In genomic region chr17:35701978-35702461, GRCm38 (mm10) we compare ENCODE assay signal across 8 mouse cellular contexts. TPM values are rescaled to one million over a fixed set of nuclear protein-coding genes. Genes with fewer than 3 reads are reported as not detected.
DNase-seq lines count a peak whose midpoint lies in the region; TF ChIP-seq lines count a peak whose summit lies in the region.

No protein-coding gene starts in this region.

- H3K27me3 ChIP-seq in cerebellum, adult 2 months (ENCODE audit: control insufficient read depth, insufficient read depth, low read length), result no peaks in the 10 kb centered on the region
- no peaks in the 10 kb centered on the region for H3K27me3 ChIP-seq in small intestine, adult 2 months (ENCODE audit: control insufficient read depth, insufficient read depth, low read length)

- peak overlapping the region; percentile 88 for H3K4me3 ChIP-seq in cerebellum, adult 2 months (replicated peaks; ENCODE audit: insufficient read depth, low read depth, low read length)
- peak overlapping the region; percentile 43 for H3K4me3 ChIP-seq in lung, adult 2 months (replicated peaks; ENCODE audit: extremely low read depth, low read depth, low read length)
- peak overlapping the region; percentile 90 for H3K4me3 ChIP-seq in small intestine, adult 2 months (ENCODE audit: low read depth, low read length)

- no peak for TF ChIP-seq CTCF in cerebellum, adult 2 months (IDR thresholded peaks at IDR 0.05; ENCODE audit: borderline replicate concordance, insufficient read depth, low read depth, low read length)
- no peak for TF ChIP-seq CTCF in lung, adult 2 months (IDR thresholded peaks at IDR 0.05; ENCODE audit: insufficient read depth, low read length)
- TF ChIP-seq CTCF in small intestine, adult 2 months (IDR thresholded peaks at IDR 0.05; ENCODE audit: extremely low read depth, insufficient read length, insufficient replicate concordance, low read depth, low read length), result no peak

- whole genome bisulfite sequencing in cerebellum, adult 2 months, result 9% methylated on average over 16 of the region's 16 CpGs
- 15% methylated on average over 16 of the region's 16 CpGs for WGBS in lung, adult 2 months
- 8% methylated on average over 16 of the region's 16 CpGs for WGBS in small intestine, adult 2 months

- intact Hi-C loops in gastrocnemius, postnatal 14 days (cut with DNase I; ENCODE audit: low total_unique reads), result no loop called here

- peak; percentile 89 for DNase-seq in Muller cell, postnatal 12 days (ENCODE audit: inconsistent ontology term)
- DNase-seq in cerebellum, adult 2 months, result peak; percentile 74 to 75
- peak; percentile 58 for DNase-seq in gastrocnemius, postnatal 14 days
- peak; percentile 86 for DNase-seq in kidney, adult 18-20 months
- DNase-seq in lung, adult 2 months, result peak; percentile 62
- no peak for DNase-seq in left cerebral cortex, adult 9 months (ENCODE audit: low spot score in 2 of 2)
- no peak for DNase-seq in spleen, postnatal 36 days (ENCODE audit: low spot score in 2 of 2)

- H3K27ac ChIP-seq in cerebellum, adult 2 months (ENCODE audit: insufficient read depth, low read length), result peak overlapping the region; percentile 87
- peak overlapping the region; percentile 80; the same call in 1 of the 2 replicates for H3K27ac ChIP-seq in small intestine, adult 2 months (ENCODE audit: insufficient read depth, low read depth, low read length)

- peak; percentile 27; the same call in 1 of the 2 replicates for TF ChIP-seq POLR2A in cerebellum, adult 2 months (IDR thresholded peaks at IDR 0.05; ENCODE audit: borderline replicate concordance, insufficient read depth, low read length)
- TF ChIP-seq POLR2A in lung, adult 2 months (IDR thresholded peaks at IDR 0.05; ENCODE audit: borderline replicate concordance, extremely low read depth, low read depth, low read length), result no peak
- no peak for TF ChIP-seq POLR2A in small intestine, adult 2 months (IDR thresholded peaks at IDR 0.05; ENCODE audit: low read depth, low read length)

- no peaks in the 10 kb centered on the region for H3K36me3 ChIP-seq in small intestine, adult 2 months (ENCODE audit: control insufficient read depth, insufficient read depth, low read length)

- H3K4me1 ChIP-seq in cerebellum, adult 2 months (ENCODE audit: control insufficient read depth, insufficient read depth, low read length), result peaks cover 29% of the 10 kb centered on the region
- peaks cover 2% of the 10 kb centered on the region for H3K4me1 ChIP-seq in lung, adult 2 months (ENCODE audit: control insufficient read depth, insufficient read depth, low read length)
- peaks cover 28% of the 10 kb centered on the region for H3K4me1 ChIP-seq in small intestine, adult 2 months (ENCODE audit: control insufficient read depth, insufficient read depth, insufficient read length, low read length)

RNA-seq across cellular contexts. Expression of gene Ddr1, which starts 2.4 kb away (rescaled TPM):
- polyA plus RNA-seq in cerebellum, adult 2 months (2012; rRNA removed), result 76.7 and 76.9 TPM in 2 replicates
- 10 to 100 TPM; 20.3 to 23.4 TPM for total RNA-seq in gastrocnemius, postnatal 14 days (2021)
- 63.9 and 66.2 TPM in 2 replicates for polyA plus RNA-seq in lung, adult 2 months (2012; rRNA removed)
- 51.9 and 76.9 TPM in 2 replicates for polyA plus RNA-seq in small intestine, adult 2 months (2012; rRNA removed)

RNA-seq across cellular contexts. Expression of gene Gtf2h4, which starts 28.5 kb away (rescaled TPM):
- polyA plus RNA-seq in cerebellum, adult 2 months (2012; rRNA removed), result 30.7 and 34.8 TPM in 2 replicates
- 10 to 100 TPM; 16.1 to 19.4 TPM for total RNA-seq in gastrocnemius, postnatal 14 days (2021)
- polyA plus RNA-seq in lung, adult 2 months (2012; rRNA removed), result 21.3 and 22.5 TPM in 2 replicates
- polyA plus RNA-seq in small intestine, adult 2 months (2012; rRNA removed), result 11.0 and 17.2 TPM in 2 replicates

RNA-seq across cellular contexts. Expression of gene Vars2, which starts 34.6 kb away (rescaled TPM):
- polyA plus RNA-seq in cerebellum, adult 2 months (2012; rRNA removed), result 35.5 and 35.9 TPM in 2 replicates
- 10 to 100 TPM; 15.7 to 16.6 TPM for total RNA-seq in gastrocnemius, postnatal 14 days (2021)
- 44.0 and 46.6 TPM in 2 replicates for polyA plus RNA-seq in lung, adult 2 months (2012; rRNA removed)
- 18.2 and 26.5 TPM in 2 replicates for polyA plus RNA-seq in small intestine, adult 2 months (2012; rRNA removed)

RNA-seq across cellular contexts. Expression of gene Mucl3, which starts 58.5 kb away (rescaled TPM):
- polyA plus RNA-seq in cerebellum, adult 2 months (2012; rRNA removed), result not detected in 2 replicates
- total RNA-seq in gastrocnemius, postnatal 14 days (2021), result not detected
- 0.19 and 0.24 TPM in 2 replicates for polyA plus RNA-seq in lung, adult 2 months (2012; rRNA removed)
- 0.23 and 85.7 TPM in 2 replicates for polyA plus RNA-seq in small intestine, adult 2 months (2012; rRNA removed)

Comparison
In these comparisons a context has a peak if more than half of its experiments do, and no peak if none do; other contexts are left out.
1. DNase-seq: peak in Muller cell, postnatal 12 days (single experiment), cerebellum, adult 2 months (2 of 2), gastrocnemius, postnatal 14 days (single experiment), kidney, adult 18-20 months (single experiment) and lung, adult 2 months (single experiment); none in left cerebral cortex, adult 9 months (0 of 2) and spleen, postnatal 36 days (0 of 2).
2. Peak in every context shown above with its lines, with median percentiles within 50 percentile points of each other: H3K4me3 ChIP-seq.